Comparison of ENCODE assay signal across 27 mouse cellular contexts in genomic region chr8:62250551-62250950, GRCm38 (mm10).
"Had no signal": no experiment of that assay in that cellular context is flagged by ENCODE, and none has a peak within 500 bp of the region (broad histone marks: within the 10 kb centered on the region; RNA-seq: fewer than 3 reads in every experiment).

No protein-coding gene starts in this region.

- H3K4me1 ChIP-seq: heart, embryonic 10.5 days; heart, embryonic 12.5 days; hindbrain, embryonic 10.5 days; hindbrain, embryonic 15.5 days; kidney, embryonic 15.5 days; limb, embryonic 12.5 days had no signal

- H3K9me3 ChIP-seq: heart, embryonic 10.5 days; heart, embryonic 12.5 days; hindbrain, embryonic 10.5 days; hindbrain, embryonic 13.5 days; hindbrain, embryonic 15.5 days; kidney, embryonic 15.5 days; limb, embryonic 12.5 days had no signal

- H3K4me3 ChIP-seq: gastrocnemius, adult 2 months; heart, adult 2 months; heart, embryonic 10.5 days; heart, embryonic 12.5 days; hindbrain, embryonic 10.5 days; hindbrain, embryonic 13.5 days; hindbrain, embryonic 15.5 days; kidney, embryonic 15.5 days; limb, embryonic 12.5 days had no signal

- DNase-seq: gastrocnemius, adult 2 months; gastrocnemius, postnatal 10 days; gastrocnemius, postnatal 25 days; heart, adult 11 months; heart, adult 2 months; heart, postnatal 10 days; heart, postnatal 4 days; kidney, adult 11 months; kidney, adult 2 months; kidney, adult 9 months; kidney, postnatal 14 days; kidney, postnatal 36 days; layer of hippocampus, adult 9-11 months; layer of hippocampus, postnatal 36 days; left cerebral cortex, postnatal 4 days; liver; lung, adult 18-20 months had no signal

- H3K36me3 ChIP-seq: heart, embryonic 10.5 days; heart, embryonic 12.5 days; hindbrain, embryonic 10.5 days; hindbrain, embryonic 13.5 days; hindbrain, embryonic 15.5 days; kidney, embryonic 15.5 days; limb, embryonic 12.5 days had no signal

- H3K27me3 ChIP-seq: heart, embryonic 12.5 days; hindbrain, embryonic 13.5 days; hindbrain, embryonic 15.5 days; kidney, embryonic 15.5 days; limb, embryonic 12.5 days had no signal

- H3K27ac ChIP-seq: gastrocnemius, adult 2 months; heart, adult 2 months; heart, embryonic 10.5 days; hindbrain, embryonic 10.5 days; hindbrain, embryonic 13.5 days; hindbrain, embryonic 15.5 days; hindbrain, postnatal 0 days; kidney, embryonic 15.5 days; kidney, postnatal 0 days; limb, embryonic 12.5 days; liver, embryonic 14.5 days had no signal
